Mouse (Mus musculus) cortical plate, adult 2 months (tissue): Measurements from ENCODE around the gene Ankrd60.
A peak's percentile ranks its signal among the peaks of the same experiment; 100 is the strongest.

ENCODE experiments used
- CTCF ChIP-seq: fragments of 200-500 bp; IDR thresholded peaks from 2 replicates; pipeline ENCODE4 v1.5.1; 2011; ENCODE audit warnings: mild to moderate bottlenecking, control low read depth, low read length; ENCODE audit not compliant: insufficient read depth; ENCODE audit errors: extremely low read depth
- POLR2A ChIP-seq: fragments of 200-500 bp; IDR thresholded peaks from 2 replicates; pipeline ENCODE4 v1.6.1; 2011; ENCODE audit warnings: mild to moderate bottlenecking, low read length, control low read depth; ENCODE audit not compliant: insufficient read depth; ENCODE audit errors: extremely low read depth

DNA sequence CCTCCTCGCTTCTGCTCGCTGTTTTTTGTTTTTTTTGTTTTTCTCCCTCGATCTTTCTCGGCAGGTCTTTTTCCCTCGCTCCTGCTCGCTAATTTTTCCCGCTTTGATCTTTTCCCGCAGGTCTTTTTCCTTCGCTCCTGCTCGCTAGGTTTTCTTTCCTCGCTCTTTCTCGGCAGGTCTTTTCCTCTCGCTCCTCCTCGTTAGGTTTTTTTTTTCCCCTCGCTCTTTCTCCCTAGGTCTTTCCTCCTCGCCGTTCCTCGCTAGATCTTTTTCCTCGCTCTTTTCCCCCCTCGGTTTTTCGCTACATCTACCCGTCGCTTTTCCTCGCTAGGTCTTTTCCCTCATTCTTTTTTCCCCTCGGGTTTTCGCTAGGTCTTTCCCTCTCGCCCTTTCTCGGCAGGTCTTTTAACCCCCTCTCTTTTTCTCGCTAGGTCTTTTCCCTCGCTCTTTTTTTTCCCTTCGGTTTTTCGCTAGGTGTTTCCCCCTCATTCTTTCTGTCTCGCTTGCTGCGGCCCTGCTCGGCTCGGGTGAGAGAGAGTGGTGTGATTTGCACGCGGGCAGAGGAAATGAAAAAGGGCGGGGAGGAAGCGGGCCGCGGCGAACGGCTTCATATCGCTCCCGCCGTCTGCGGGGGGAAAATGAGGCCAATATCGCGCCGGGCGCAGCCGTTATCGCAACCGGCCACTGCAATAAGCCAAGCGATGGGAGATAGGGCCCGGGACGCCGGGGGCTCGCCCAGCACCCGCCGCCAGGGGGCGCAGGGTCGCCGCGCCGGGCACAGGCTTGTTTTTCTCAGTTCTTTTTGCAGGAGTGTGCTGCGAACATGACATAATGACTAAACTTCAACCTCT lies 8.2 kb upstream of the Ankrd60 start:
- TF ChIP-seq CTCF (peak; percentile 17; the same call in 1 of the 2 replicates), POLR2A (no peak)
